Mouse (Mus musculus) lung, postnatal 36 days (tissue): ENCODE measurements around the gene Nceh1.
"Not testable (repeated sequence)": the region's sequence is repeated elsewhere in the genome, so short reads cannot be mapped to it uniquely, and the experiment has no call there.

Experiments used
- DNase-seq: peaks from one replicate; pipeline ENCODE4 v3.0.0; 2022; ENCODE audit warnings: mixed read lengths

The Nceh1 gene

GRCm38 (mm10) chr3:27233361-27233760 lies 50.6 kb downstream of the Nceh1 start:
- DNase-seq = no peak

- DNase-seq = peak; percentile 37
These were observed 51.1 kb downstream of the Nceh1 start for GRCm38 (mm10) chr3:27233841-27234240.

GRCm38 (mm10) chr3:27234976-27235375 lies 52.2 kb downstream of the Nceh1 start:
- DNase-seq = no peak

GRCm38 (mm10) chr3:27237226-27237625 lies 54.5 kb downstream of the Nceh1 start:
- peak; percentile 88 for DNase-seq

- no peak for DNase-seq
These were observed 55.8 kb downstream of the Nceh1 start for GRCm38 (mm10) chr3:27238563-27238962.

- no peak for DNase-seq
These were observed 56.8 kb downstream of the Nceh1 start for GRCm38 (mm10) chr3:27239568-27239967.

GRCm38 (mm10) chr3:27241864-27242263 lies 59.1 kb downstream of the Nceh1 start:
- DNase-seq = no peak

GRCm38 (mm10) chr3:27246166-27246565 lies 63.4 kb downstream of the Nceh1 start:
- DNase-seq = no peak

GRCm38 (mm10) chr3:27247785-27248184 lies 65.0 kb downstream of the Nceh1 start:
- no peak for DNase-seq

- no peak for DNase-seq
These were observed 66.3 kb downstream of the Nceh1 start for GRCm38 (mm10) chr3:27249030-27249429.

- no peak for DNase-seq
These were observed 68.2 kb downstream of the Nceh1 start for GRCm38 (mm10) chr3:27250936-27251335.

GRCm38 (mm10) chr3:27258461-27258860 lies 75.7 kb downstream of the Nceh1 start:
- no peak for DNase-seq

GRCm38 (mm10) chr3:27260393-27260792 lies 77.6 kb downstream of the Nceh1 start:
- no peak for DNase-seq

- DNase-seq = peak; percentile 92
These were observed 84.6 kb downstream of the Nceh1 start for GRCm38 (mm10) chr3:27267327-27267726.

- no peak for DNase-seq
These were observed 85.1 kb downstream of the Nceh1 start for GRCm38 (mm10) chr3:27267887-27268286.

- peak; percentile 40 for DNase-seq
These were observed 86.4 kb downstream of the Nceh1 start for GRCm38 (mm10) chr3:27269151-27269550.

GRCm38 (mm10) chr3:27270160-27270962 lies 87.6 kb downstream of the Nceh1 start:
- DNase-seq = peak; percentile 92

GRCm38 (mm10) chr3:27272926-27273745 lies 90.4 kb downstream of the Nceh1 start:
- DNase-seq = peak; percentile 25

- DNase-seq = not testable (repeated sequence)
These were observed 96.6 kb downstream of the Nceh1 start for GRCm38 (mm10) chr3:27279286-27279925.

GRCm38 (mm10) chr3:27280280-27280749 lies 97.5 kb downstream of the Nceh1 start:
- DNase-seq = peak; percentile 73

GRCm38 (mm10) chr3:27283071-27283713 lies 100.4 kb downstream of the Nceh1 start:
- DNase-seq = peak; percentile 56

- DNase-seq = no peak
These were observed 101.0 kb downstream of the Nceh1 start for GRCm38 (mm10) chr3:27283796-27284195.

- no peak for DNase-seq
These were observed 101.5 kb downstream of the Nceh1 start for GRCm38 (mm10) chr3:27284227-27284626.
